Mouse (Mus musculus) granulocyte monocyte progenitor cell, adult 5-6 weeks (primary cell): ENCODE measurements around the gene Hist1h1d. TPM values are rescaled to one million over a fixed set of nuclear protein-coding genes. Genes with fewer than 3 reads are reported as not detected.
A peak's percentile ranks its signal among the peaks of the same experiment; 100 is the strongest.
"Not testable (repeated sequence)": the region's sequence is repeated elsewhere in the genome, so short reads cannot be mapped to it uniquely, and the experiment has no call there.

Source experiments
- ATAC-seq: replicated peaks from 2 replicates; pipeline ENCODE4 v1.8.0; 2016; ENCODE audit warnings: mild to moderate bottlenecking, moderate TSS enrichment, inconsistent platforms; ENCODE audit not compliant: poor library complexity, severe bottlenecking
- total RNA-seq, 2 experiments: library from RNA; stranded (forward) in 1 of 2; stranded (reverse) in 1 of 2; fragments of 200-712, 200-1000 nt in 1 of 2; fragments of >200 nt in 1 of 2; fragmentation: Nextera tagmentation in 1 of 2; gene quantifications; 2 replicates each; pipeline ENCODE4 v1.2.3; 2014 to 2017

The Hist1h1d gene
- total RNA-seq, 2 experiments from 2014 or later = 13.1 to 109 TPM

DNA sequence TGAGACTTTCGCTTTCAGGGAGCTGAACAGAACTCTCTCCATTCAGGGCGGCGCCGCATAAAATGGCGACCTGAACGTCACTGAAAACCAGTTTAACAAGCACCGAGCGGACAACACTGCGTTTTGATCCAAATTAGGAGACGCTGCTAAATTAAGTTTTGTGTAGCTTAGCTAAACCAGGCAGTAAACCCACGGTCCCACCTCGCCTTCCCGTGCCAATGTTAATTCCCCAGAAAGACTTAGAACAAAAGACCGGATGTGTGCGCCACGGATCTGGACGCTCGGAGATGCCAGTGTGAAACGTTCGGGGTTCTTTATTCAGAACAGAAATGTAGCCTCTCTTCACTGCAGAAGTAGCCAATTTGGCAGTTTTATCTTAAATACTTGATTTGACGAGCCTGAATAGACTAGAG, 32.0 kb downstream of the Hist1h1d start:
- peak; percentile 20 for ATAC-seq

DNA sequence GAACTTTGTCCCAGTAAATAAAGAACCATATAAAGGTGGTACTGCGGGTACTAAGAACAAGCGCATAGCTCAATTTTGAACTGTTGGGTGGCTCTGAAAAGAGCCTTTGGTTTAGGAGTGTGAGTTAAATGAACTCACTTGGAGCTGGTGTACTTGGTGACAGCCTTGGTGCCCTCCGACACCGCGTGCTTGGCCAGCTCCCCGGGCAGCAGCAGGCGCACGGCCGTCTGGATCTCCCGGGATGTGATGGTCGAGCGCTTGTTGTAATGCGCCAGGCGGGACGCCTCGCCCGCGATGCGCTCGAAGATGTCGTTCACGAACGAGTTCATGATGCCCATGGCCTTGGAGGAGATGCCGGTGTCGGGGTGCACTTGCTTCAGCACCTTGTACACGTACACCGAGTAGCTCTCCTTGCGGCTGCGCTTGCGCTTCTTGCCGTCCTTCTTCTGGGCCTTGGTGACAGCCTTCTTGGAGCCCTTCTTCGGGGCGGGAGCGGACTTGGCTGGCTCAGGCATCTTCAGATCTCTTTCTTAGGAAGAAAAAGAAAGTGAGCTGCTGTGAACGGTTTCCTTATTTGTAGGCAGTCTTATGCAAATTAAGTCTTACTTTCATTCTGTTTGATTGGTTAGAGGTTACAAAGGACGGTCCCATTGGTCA, 32.5 kb downstream of the Hist1h1d start:
- peak; percentile 72 for ATAC-seq

DNA sequence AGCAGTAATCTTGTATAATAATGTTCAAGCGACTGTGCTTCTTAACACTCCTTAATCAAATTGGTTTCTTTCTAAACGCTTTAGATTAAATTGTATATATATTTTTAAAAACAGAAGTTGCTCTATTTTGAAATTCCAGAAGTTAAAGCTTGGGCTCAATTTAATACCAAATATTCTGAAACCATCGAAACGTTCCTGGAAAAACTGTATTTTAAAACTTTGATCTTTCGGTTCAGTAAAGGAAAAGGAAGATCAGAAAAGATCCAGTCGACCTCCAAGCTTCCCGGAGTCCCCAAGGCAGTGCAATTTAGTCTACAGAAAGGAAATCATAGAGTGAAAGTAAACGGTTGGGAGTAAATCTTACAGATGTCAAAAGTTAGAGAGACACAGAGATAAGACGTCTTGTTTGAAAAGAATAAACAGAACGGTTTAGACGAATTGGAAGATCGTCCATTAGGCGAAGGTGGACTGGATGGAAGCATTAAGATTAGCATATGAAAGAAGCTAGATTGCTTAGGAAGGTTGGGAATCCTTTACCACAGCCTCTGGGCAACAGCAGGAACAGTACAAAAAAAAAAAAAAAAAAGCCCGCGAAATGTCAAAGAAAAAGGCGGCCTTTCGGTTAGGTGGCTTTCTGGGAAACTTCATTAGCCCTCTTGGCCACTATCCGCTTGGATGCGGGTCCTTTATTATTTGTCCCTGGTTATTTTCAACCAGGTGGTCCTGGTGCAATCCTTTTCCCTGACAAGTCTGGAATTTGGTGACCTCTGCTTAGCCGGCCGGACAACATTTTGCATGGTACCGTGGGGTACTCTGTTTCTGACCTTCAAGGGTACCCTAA, 33.3 kb downstream of the Hist1h1d start:
- ATAC-seq = no peak

DNA sequence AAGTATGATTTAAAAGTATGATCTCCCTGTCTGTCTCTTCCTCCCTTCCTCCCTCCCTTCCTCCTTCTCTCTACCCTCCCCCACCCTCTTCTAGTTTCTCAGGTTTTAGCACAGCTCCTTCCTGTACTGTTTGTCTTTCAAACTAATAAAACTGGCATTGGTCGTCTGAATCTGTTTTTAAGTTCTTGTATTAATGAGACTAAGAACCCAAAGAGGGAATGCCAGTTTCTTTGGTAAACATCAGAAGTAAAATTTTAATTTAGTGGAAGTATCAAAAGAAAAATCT, 33.8 kb downstream of the Hist1h1d start:
- ATAC-seq = no peak

DNA sequence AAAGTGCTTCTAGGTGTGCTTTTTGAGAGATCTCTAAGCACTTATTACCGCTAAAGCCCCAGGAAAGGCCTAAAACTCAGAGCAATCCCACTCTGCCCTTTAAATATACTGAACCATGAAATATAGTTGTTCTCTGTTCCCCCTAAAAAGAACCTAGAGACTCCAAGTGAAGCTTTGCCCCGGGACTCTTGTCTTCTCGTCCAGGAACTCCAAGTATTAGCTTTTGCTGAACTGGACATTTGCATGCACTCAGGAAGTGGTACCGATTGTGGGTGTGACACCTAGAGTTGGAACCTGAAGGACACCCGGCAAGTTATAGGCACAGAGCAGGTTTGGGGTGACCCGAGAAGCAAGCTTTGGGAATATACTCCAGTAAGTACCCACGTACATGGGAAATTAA, 38.1 kb downstream of the Hist1h1d start:
- no peak for ATAC-seq

DNA sequence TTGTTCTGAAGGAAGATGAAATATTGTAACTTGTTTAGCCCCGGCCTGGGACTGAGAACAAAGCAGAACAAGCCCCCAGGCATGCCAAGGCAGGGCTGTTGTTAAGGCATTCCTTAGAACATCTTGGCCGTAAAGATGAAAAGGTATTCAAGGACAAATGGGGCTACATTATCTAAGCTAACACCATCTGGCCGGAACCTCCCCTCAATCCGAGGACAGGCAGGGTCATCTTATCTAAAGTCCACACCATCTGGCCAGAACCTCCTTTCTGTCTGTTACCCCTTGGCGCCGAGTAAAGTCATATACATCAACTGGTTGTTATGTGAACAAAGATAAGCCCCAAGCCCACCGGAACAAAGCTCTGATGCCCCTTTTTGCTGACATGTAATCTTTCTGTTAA, 38.8 kb downstream of the Hist1h1d start:
- not testable (repeated sequence) for ATAC-seq

DNA sequence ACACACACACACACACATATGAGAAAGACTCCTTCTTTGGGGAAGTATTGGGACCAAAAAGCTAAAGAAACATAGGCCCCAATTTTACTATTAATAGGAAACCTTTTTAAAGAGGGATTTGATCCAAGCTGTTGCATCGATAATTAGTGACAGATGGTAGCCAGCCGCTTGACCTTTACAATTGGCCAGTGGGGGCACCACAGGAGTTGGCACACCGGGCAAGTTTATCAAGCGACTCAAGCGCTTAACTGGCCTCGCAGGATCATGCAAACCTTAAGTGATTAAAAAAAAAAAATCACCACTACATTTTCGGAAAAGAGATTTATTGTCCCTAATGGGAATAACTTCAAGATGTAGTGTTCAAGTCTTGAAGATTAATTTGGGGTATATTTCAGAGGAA, 39.6 kb downstream of the Hist1h1d start:
- no peak for ATAC-seq

DNA sequence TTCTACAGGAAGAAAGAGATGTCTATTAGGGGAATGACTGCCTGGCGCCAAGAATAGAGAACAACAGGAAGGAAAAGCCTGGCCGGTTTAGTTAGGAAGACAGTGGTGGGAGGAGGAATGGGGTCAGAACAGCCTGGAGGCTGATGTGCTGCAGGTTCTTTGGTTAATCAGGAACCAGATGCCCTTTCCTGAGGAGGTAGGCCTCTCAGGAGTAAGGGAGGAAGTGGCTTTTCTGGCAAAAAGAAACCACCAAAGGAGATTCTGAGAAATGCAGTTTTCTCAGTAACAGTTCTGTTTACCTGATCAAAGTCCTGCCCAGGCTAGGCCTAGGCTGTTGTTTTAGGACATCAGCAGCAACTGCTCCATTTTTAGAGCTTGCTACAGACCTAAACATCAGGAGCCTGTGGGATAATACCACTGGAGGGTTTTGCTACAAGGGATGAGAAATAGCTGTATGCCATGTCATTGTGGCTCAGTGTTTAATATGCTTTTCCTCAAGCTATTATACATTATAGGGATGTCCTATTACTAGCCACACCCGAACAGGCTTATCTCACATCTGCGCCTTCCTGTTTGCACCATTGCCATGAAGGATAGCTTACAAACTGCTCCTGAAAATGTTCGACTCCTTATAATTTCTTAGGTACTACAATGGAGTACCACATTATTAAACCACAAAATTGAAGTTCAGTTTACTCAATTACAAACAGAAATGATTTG, 40.1 kb downstream of the Hist1h1d start:
- ATAC-seq = peak; percentile 61

DNA sequence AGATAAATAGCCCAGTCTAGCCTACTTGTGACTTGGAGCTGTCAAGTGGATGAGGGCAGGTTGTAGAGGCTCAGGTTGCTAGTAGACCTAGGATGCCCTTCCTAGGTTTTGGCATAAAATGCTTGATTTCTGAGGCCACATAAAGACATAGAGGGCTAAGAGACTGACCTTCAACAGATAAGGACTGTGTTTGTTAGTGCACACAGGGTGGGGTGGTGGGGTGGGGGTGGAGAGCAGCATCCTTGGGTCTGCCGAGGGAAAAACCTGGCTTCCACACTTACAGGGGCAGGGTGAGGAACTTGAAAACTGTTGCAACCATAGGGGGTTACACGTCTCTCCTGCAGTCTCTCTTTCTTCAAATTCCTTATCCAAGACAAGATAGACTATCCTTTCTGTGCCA, 42.1 kb downstream of the Hist1h1d start:
- no peak for ATAC-seq

DNA sequence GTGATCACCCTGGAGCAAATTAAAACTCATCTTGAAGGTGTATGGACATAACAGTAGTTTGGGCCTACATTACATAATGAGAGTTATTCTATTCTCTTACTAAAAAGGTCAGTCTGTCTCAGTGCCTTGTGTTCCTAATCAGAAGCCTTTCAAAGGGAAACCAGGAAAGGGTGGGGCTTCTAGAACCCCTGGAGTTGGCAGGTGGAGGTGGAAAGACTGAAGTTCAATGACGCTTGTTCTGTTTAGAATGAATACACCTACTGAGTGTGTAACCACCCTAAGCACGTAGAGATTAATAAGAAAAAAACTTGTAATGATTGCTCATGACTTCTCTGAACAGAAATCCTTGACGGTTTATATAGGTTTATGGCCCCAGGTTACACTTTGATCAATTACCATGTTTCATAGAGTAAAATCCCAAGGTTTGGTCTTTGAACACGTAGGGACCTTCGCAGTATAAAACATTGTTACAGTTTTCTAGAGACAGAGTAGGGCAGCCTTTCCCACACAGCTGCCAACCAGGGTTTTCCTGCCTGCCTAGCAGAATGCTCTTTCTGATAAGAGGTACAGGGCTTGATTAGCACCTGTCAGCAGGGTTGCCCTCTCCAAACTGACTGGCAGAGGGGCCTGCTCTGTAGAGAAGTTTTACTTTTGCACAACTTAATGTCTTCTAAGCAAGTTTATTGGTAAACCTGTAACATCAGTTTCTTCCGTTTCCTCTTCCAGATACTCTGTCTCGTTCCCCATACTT, 42.7 kb downstream of the Hist1h1d start:
- ATAC-seq = no peak

DNA sequence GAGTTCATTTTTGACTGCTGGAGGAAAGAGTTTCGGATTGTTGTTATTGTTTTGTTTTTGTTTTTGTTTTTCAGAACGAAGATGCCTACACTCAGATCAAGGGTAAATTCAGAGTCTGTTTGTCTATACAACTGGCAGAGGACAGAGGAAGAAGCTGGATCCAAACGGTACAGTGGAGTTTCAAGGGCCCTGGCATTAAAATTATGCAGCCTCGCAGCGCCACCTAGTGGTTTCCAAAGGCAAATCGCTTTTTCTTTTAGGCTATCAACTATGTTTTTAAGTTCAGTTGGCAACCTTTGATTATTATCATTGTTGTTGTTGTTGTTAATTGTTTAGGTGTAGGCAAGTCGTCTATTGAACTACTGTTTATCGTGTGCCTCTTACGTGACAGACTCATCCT, 44.9 kb downstream of the Hist1h1d start:
- ATAC-seq = peak; percentile 79

DNA sequence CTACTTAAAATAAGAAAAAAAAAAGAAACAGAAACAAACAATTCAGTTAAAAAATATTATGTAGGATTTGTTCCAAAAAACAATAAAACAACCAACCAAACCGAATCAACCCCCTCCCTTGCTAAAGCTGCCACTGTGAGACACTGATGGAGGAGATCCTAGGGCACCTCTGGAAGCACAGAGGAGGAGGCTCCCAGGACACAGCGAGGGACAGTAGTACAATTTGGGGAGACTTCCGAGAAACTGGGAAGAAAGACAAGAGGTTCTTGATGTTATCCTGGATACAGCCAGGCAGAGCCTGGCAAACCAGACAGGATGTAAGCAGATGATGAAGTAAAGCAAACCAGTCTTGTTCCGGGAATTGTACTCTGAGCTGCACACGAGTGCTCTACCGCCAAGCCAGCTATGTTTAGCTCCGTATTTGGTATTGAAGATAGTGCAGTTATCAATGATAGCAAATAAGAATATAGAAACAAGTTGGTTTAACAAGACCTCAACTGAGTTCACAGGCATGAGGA, 50.2 kb downstream of the Hist1h1d start:
- ATAC-seq = no peak

DNA sequence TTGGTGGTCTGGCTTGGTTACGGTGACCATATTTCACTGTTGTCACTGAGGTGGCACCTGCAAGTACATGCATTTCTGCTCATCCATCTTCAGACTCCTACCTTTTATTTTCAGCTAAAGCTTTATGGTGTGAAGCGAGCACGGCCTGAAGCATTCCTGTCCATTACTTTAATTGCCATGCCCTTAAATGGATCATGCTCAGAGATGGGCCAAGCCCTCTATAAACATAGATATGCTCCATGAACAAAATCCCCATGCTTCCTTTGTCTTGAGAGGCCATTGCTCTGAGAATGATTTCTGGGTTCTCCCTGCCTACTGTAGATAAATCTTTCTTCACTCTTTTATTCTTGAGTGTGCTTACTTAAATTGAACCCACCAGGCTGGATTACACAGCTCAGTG, 51.4 kb downstream of the Hist1h1d start:
- ATAC-seq = no peak

DNA sequence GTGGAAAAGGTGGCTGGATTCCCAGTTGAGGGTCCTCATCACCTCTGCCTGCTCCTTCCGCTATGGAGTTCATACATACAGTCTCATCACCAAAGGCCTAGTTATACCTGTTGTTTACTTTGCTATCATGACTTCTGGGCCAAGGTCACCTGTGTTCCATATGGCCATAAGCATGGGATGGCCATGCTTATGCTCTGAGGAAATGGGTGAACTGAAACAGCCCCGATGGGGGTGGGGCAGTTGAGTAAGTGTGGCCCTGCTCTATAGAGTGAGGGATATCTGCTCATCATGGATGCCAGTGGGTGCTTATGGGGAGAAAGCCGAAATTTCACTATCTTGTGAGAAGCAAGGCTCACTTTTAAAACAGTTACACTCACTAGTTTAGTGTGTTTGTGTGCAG, 52.0 kb downstream of the Hist1h1d start:
- no peak for ATAC-seq

DNA sequence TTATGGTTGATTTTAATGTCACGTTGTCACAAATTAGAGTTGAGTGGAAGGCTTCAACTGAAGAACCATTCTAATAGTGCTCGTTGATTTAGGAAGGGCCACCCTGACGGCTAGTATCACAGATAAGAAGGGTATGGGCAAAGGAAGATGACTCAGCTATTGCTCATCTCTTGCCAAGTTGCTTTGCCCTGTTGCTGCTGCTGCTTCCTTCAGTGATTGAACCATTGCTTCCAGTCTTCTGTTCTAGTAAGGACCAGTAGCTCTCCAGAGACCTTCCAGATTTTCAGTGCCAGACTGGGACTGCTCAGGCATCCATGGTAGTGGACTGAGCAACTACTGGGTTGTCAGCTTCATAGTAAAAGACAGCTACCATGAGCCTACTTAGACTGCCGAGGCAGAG, 56.1 kb downstream of the Hist1h1d start:
- ATAC-seq = no peak

DNA sequence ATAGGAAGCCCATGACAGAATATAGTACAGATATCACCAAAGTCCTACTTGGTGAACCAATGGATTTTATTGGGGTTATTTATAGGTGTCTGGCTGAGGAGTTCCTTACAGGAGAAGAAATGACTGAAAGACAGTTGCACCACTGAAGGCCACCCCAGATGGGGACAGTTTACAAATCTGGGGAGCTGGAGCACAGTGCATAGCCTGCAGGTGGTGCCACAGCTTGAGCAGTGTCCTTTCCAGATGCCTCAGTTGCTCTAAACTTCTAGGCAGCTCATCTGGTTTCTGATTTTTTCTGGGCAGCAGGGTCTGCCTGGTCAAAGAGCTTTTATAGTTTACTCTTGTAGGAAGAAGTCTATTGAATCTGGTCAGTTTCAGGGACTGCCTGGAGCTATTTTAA, 56.8 kb downstream of the Hist1h1d start:
- no peak for ATAC-seq

Other genes with a start within 250 kb of the Hist1h1d start
Only the 30 nearest of the 34 such genes appear.
- gene Zfp322a, start 184.1 kb upstream of the Hist1h1d start, total RNA-seq (2014; fragmentation: Nextera tagmentation) = 21.8 and 34.5 TPM in 2 replicates
- gene Zfp322a, start 184.1 kb upstream of the Hist1h1d start, total RNA-seq (2017) = 43.7 and 71.1 TPM in 2 replicates
- gene Abt1, start 129.4 kb upstream of the Hist1h1d start, total RNA-seq (2014; fragmentation: Nextera tagmentation) = 2.9 and 5.7 TPM in 2 replicates
- gene Abt1, start 129.4 kb upstream of the Hist1h1d start, total RNA-seq (2017) = 11.0 and 13.7 TPM in 2 replicates
- gene Btn1a1, start 87.4 kb upstream of the Hist1h1d start, total RNA-seq (2014; fragmentation: Nextera tagmentation) = not detected in 2 replicates
- not detected in 2 replicates for gene Btn1a1, start 87.4 kb upstream of the Hist1h1d start, total RNA-seq (2017)
- not detected in 2 replicates for gene Btn2a2, start 64.4 kb upstream of the Hist1h1d start, total RNA-seq (2014; fragmentation: Nextera tagmentation)
- gene Btn2a2, start 64.4 kb upstream of the Hist1h1d start, total RNA-seq (2017) = not detected in 2 replicates
- 19.7 and 101 TPM in 2 replicates for gene Hist1h4h, start 22.2 kb upstream of the Hist1h1d start, total RNA-seq (2014; fragmentation: Nextera tagmentation)
- gene Hist1h4h, start 22.2 kb upstream of the Hist1h1d start, total RNA-seq (2017) = 1,184 and 1,507 TPM in 2 replicates
- gene Hist1h2af, start 19.4 kb upstream of the Hist1h1d start, total RNA-seq (2014; fragmentation: Nextera tagmentation) = 23.5 TPM in 1 of 2 replicates, not detected in the other
- gene Hist1h2af, start 19.4 kb upstream of the Hist1h1d start, total RNA-seq (2017) = 2,010 and 2,453 TPM in 2 replicates
- 60.4 and 108 TPM in 2 replicates for gene Hist1h3g, start 17.8 kb upstream of the Hist1h1d start, total RNA-seq (2014; fragmentation: Nextera tagmentation)
- gene Hist1h3g, start 17.8 kb upstream of the Hist1h1d start, total RNA-seq (2017) = 191 and 281 TPM in 2 replicates
- 17.1 and 20.3 TPM in 2 replicates for gene Hist1h2bh, start 9.9 kb upstream of the Hist1h1d start, total RNA-seq (2014; fragmentation: Nextera tagmentation)
- 126 and 172 TPM in 2 replicates for gene Hist1h2bh, start 9.9 kb upstream of the Hist1h1d start, total RNA-seq (2017)
- 4.9 and 8.2 TPM in 2 replicates for gene Hist1h3f, start 9.2 kb upstream of the Hist1h1d start, total RNA-seq (2014; fragmentation: Nextera tagmentation)
- 77.5 and 127 TPM in 2 replicates for gene Hist1h3f, start 9.2 kb upstream of the Hist1h1d start, total RNA-seq (2017)
- 37.6 and 86.3 TPM in 2 replicates for gene Hist1h4f, start 1.6 kb upstream of the Hist1h1d start, total RNA-seq (2014; fragmentation: Nextera tagmentation)
- gene Hist1h4f, start 1.6 kb upstream of the Hist1h1d start, total RNA-seq (2017) = 2,370 and 2,590 TPM in 2 replicates
- 27.2 and 37.9 TPM in 2 replicates for gene Hist1h3e, start 9.1 kb downstream of the Hist1h1d start, total RNA-seq (2014; fragmentation: Nextera tagmentation)
- gene Hist1h3e, start 9.1 kb downstream of the Hist1h1d start, total RNA-seq (2017) = 218 and 293 TPM in 2 replicates
- 5.5 and 7.4 TPM in 2 replicates for gene Hist1h2ae, start 18.0 kb downstream of the Hist1h1d start, total RNA-seq (2014; fragmentation: Nextera tagmentation)
- 405 and 464 TPM in 2 replicates for gene Hist1h2ae, start 18.0 kb downstream of the Hist1h1d start, total RNA-seq (2017)
- 160 and 268 TPM in 2 replicates for gene Hist1h2bg, start 18.1 kb downstream of the Hist1h1d start, total RNA-seq (2014; fragmentation: Nextera tagmentation)
- gene Hist1h2bg, start 18.1 kb downstream of the Hist1h1d start, total RNA-seq (2017) = 1,365 and 1,429 TPM in 2 replicates
- 148 and 188 TPM in 2 replicates for gene Hist1h2bf, start 20.9 kb downstream of the Hist1h1d start, total RNA-seq (2014; fragmentation: Nextera tagmentation)
- 453 and 461 TPM in 2 replicates for gene Hist1h2bf, start 20.9 kb downstream of the Hist1h1d start, total RNA-seq (2017)
- not detected in 2 replicates for gene Hist1h2ad, start 21.1 kb downstream of the Hist1h1d start, total RNA-seq (2014; fragmentation: Nextera tagmentation)
- 685 and 1,721 TPM in 2 replicates for gene Hist1h2ad, start 21.1 kb downstream of the Hist1h1d start, total RNA-seq (2017)
- gene Hist1h3d, start 22.5 kb downstream of the Hist1h1d start, total RNA-seq (2014; fragmentation: Nextera tagmentation) = 52.8 and 62.0 TPM in 2 replicates
- gene Hist1h3d, start 22.5 kb downstream of the Hist1h1d start, total RNA-seq (2017) = 83.5 and 136 TPM in 2 replicates
- 116 and 278 TPM in 2 replicates for gene Hist1h4d, start 28.3 kb downstream of the Hist1h1d start, total RNA-seq (2014; fragmentation: Nextera tagmentation)
- 929 and 1,118 TPM in 2 replicates for gene Hist1h4d, start 28.3 kb downstream of the Hist1h1d start, total RNA-seq (2017)
- 16.4 and 17.5 TPM in 2 replicates for gene Hist1h2be, start 67.9 kb downstream of the Hist1h1d start, total RNA-seq (2014; fragmentation: Nextera tagmentation)
- gene Hist1h2be, start 67.9 kb downstream of the Hist1h1d start, total RNA-seq (2017) = 82.4 and 146 TPM in 2 replicates
- gene Hist1h1e, start 69.3 kb downstream of the Hist1h1d start, total RNA-seq (2014; fragmentation: Nextera tagmentation) = 111 and 199 TPM in 2 replicates
- 255 and 282 TPM in 2 replicates for gene Hist1h1e, start 69.3 kb downstream of the Hist1h1d start, total RNA-seq (2017)
- gene Hist1h2ac, start 130.7 kb downstream of the Hist1h1d start, total RNA-seq (2014; fragmentation: Nextera tagmentation) = 2.4 and 4.1 TPM in 2 replicates
- 173 TPM in 2 replicates for gene Hist1h2ac, start 130.7 kb downstream of the Hist1h1d start, total RNA-seq (2017)
- 57.7 and 70.7 TPM in 2 replicates for gene Hist1h2bc, start 130.9 kb downstream of the Hist1h1d start, total RNA-seq (2014; fragmentation: Nextera tagmentation)
- 274 and 374 TPM in 2 replicates for gene Hist1h2bc, start 130.9 kb downstream of the Hist1h1d start, total RNA-seq (2017)
- not detected in 2 replicates for gene Hist1h1t, start 142.6 kb downstream of the Hist1h1d start, total RNA-seq (2014; fragmentation: Nextera tagmentation)
- 1.0 TPM in 1 of 2 replicates, not detected in the other for gene Hist1h1t, start 142.6 kb downstream of the Hist1h1d start, total RNA-seq (2017)
- 14.3 and 82.6 TPM in 2 replicates for gene Hist1h4c, start 145.2 kb downstream of the Hist1h1d start, total RNA-seq (2014; fragmentation: Nextera tagmentation)
- gene Hist1h4c, start 145.2 kb downstream of the Hist1h1d start, total RNA-seq (2017) = 308 and 366 TPM in 2 replicates
- 7.9 and 19.9 TPM in 2 replicates for gene Hfe, start 157.6 kb downstream of the Hist1h1d start, total RNA-seq (2014; fragmentation: Nextera tagmentation)
- gene Hfe, start 157.6 kb downstream of the Hist1h1d start, total RNA-seq (2017) = 7.6 and 9.7 TPM in 2 replicates
- 61.8 and 110 TPM in 2 replicates for gene Hist1h1c, start 185.5 kb downstream of the Hist1h1d start, total RNA-seq (2014; fragmentation: Nextera tagmentation)
- gene Hist1h1c, start 185.5 kb downstream of the Hist1h1d start, total RNA-seq (2017) = 737 and 810 TPM in 2 replicates
- 24.5 and 38.0 TPM in 2 replicates for gene Hist1h3c, start 192.3 kb downstream of the Hist1h1d start, total RNA-seq (2014; fragmentation: Nextera tagmentation)
- 507 and 886 TPM in 2 replicates for gene Hist1h3c, start 192.3 kb downstream of the Hist1h1d start, total RNA-seq (2017)
- gene Hist1h2bb, start 193.5 kb downstream of the Hist1h1d start, total RNA-seq (2014; fragmentation: Nextera tagmentation) = 155 and 176 TPM in 2 replicates
- gene Hist1h2bb, start 193.5 kb downstream of the Hist1h1d start, total RNA-seq (2017) = 3,446 and 3,529 TPM in 2 replicates
- gene Hist1h2ab, start 197.9 kb downstream of the Hist1h1d start, total RNA-seq (2014; fragmentation: Nextera tagmentation) = 9.2 and 31.4 TPM in 2 replicates
- 1,996 and 2,074 TPM in 2 replicates for gene Hist1h2ab, start 197.9 kb downstream of the Hist1h1d start, total RNA-seq (2017)
- gene Hist1h3b, start 199.0 kb downstream of the Hist1h1d start, total RNA-seq (2014; fragmentation: Nextera tagmentation) = 92.5 and 158 TPM in 2 replicates
- gene Hist1h3b, start 199.0 kb downstream of the Hist1h1d start, total RNA-seq (2017) = 628 and 657 TPM in 2 replicates
- 70.4 and 87.8 TPM in 2 replicates for gene Hist1h4b, start 203.8 kb downstream of the Hist1h1d start, total RNA-seq (2014; fragmentation: Nextera tagmentation)
- gene Hist1h4b, start 203.8 kb downstream of the Hist1h1d start, total RNA-seq (2017) = 487 and 745 TPM in 2 replicates